Mouse (Mus musculus) T-cell, adult 2 months (primary cell): ENCODE measurements around the gene Thra.
A peak's percentile ranks its signal among the peaks of the same experiment; 100 is the strongest.

Experiments used
- DNase-seq: peaks from one replicate; pipeline ENCODE4 v3.0.0; 2022; ENCODE audit warnings: low spot score

The Thra gene

GRCm38 (mm10) chr11:98777888-98778287, 37.5 kb downstream of the Thra start:
- DNase-seq = no peak

GRCm38 (mm10) chr11:98781851-98782512, 41.5 kb downstream of the Thra start:
- DNase-seq = no peak

GRCm38 (mm10) chr11:98782651-98783235, 42.3 kb downstream of the Thra start:
- peak; percentile 45 for DNase-seq

- peak; percentile 88 for DNase-seq
Observed at GRCm38 (mm10) chr11:98783236-98783696, 42.8 kb downstream of the Thra start.

- no peak for DNase-seq
Observed at GRCm38 (mm10) chr11:98784139-98784538, 43.7 kb downstream of the Thra start.

GRCm38 (mm10) chr11:98785214-98785613, 44.8 kb downstream of the Thra start:
- no peak for DNase-seq

GRCm38 (mm10) chr11:98785772-98786281, 45.4 kb downstream of the Thra start:
- peak; percentile 53 for DNase-seq

- DNase-seq = peak; percentile 88
Observed at GRCm38 (mm10) chr11:98786359-98787214, 46.1 kb downstream of the Thra start.

- no peak for DNase-seq
Observed at GRCm38 (mm10) chr11:98787229-98787628, 46.8 kb downstream of the Thra start.

- no peak for DNase-seq
Observed at GRCm38 (mm10) chr11:98787691-98788090, 47.3 kb downstream of the Thra start.

GRCm38 (mm10) chr11:98788139-98788538, 47.7 kb downstream of the Thra start:
- no peak for DNase-seq

GRCm38 (mm10) chr11:98788550-98789218, 48.2 kb downstream of the Thra start:
- DNase-seq = peak; percentile 93

GRCm38 (mm10) chr11:98789219-98789807, 48.9 kb downstream of the Thra start:
- DNase-seq = no peak

- no peak for DNase-seq
Observed at GRCm38 (mm10) chr11:98789824-98790223, 49.4 kb downstream of the Thra start.

- DNase-seq = no peak
Observed at GRCm38 (mm10) chr11:98790631-98791205, 50.3 kb downstream of the Thra start.

- DNase-seq = no peak
Observed at GRCm38 (mm10) chr11:98791448-98791847, 51.0 kb downstream of the Thra start.

GRCm38 (mm10) chr11:98792081-98792480, 51.6 kb downstream of the Thra start:
- no peak for DNase-seq

GRCm38 (mm10) chr11:98794469-98795014, 54.1 kb downstream of the Thra start:
- peak; percentile 53 for DNase-seq

- DNase-seq = peak; percentile 75
Observed at GRCm38 (mm10) chr11:98795015-98795713, 54.7 kb downstream of the Thra start, which contains the start of gene Msl1. TSS of gene Msl1 (plus strand) at chr11:98795516.
